Mouse (Mus musculus) cerebellum, postnatal 25 days (tissue): Measurements from ENCODE around the gene 4931414P19Rik.

Experiments
- DNase-seq, 2 experiments: peaks; one replicate each; pipeline ENCODE4 v3.0.0; 2021; ENCODE audit warnings: mixed read lengths in 2 of 2

4931414P19Rik gene

GRCm38 (mm10) chr14:54605752-54606321 lies at the start of gene 4931414P19Rik:
4931414P19Rik (minus strand) TSS chr14:54605993.
- DNase-seq, result peak; percentile 87 to 95

GRCm38 (mm10) chr14:54653496-54653895 lies 47.7 kb upstream of the 4931414P19Rik start:
- DNase-seq, result peak; percentile 84 to 89

GRCm38 (mm10) chr14:54652787-54653186 lies 47.0 kb upstream of the 4931414P19Rik start:
- DNase-seq, result no peak

GRCm38 (mm10) chr14:54651556-54651955 lies 45.8 kb upstream of the 4931414P19Rik start:
- no peak for DNase-seq

GRCm38 (mm10) chr14:54650621-54651454 lies 45.0 kb upstream of the 4931414P19Rik start:
- peak; percentile 78 to 91 for DNase-seq

- DNase-seq, result no peak
Measured at GRCm38 (mm10) chr14:54647900-54648299, 42.1 kb upstream of the 4931414P19Rik start.

- no peak for DNase-seq
Measured at GRCm38 (mm10) chr14:54646898-54647636, 41.3 kb upstream of the 4931414P19Rik start.

GRCm38 (mm10) chr14:54646455-54646854 lies 40.7 kb upstream of the 4931414P19Rik start:
- no peak for DNase-seq

GRCm38 (mm10) chr14:54644294-54644693 lies 38.5 kb upstream of the 4931414P19Rik start:
- no peak for DNase-seq

- DNase-seq, result no peak
Measured at GRCm38 (mm10) chr14:54643011-54643410, 37.2 kb upstream of the 4931414P19Rik start.

- DNase-seq, result peak in 1 of 2 experiments; percentile 34
Measured at GRCm38 (mm10) chr14:54642224-54642944, 36.6 kb upstream of the 4931414P19Rik start.

GRCm38 (mm10) chr14:54641305-54641969 lies 35.6 kb upstream of the 4931414P19Rik start, which contains the start of gene Cdh24:
Cdh24 (minus strand) TSS chr14:54641364.
- peak; percentile 90 to 92 for DNase-seq

GRCm38 (mm10) chr14:54640946-54641304 lies 35.1 kb upstream of the 4931414P19Rik start, which contains the start of gene Gm17606:
Gm17606 (plus strand) TSS chr14:54640952.
- no peak for DNase-seq

- DNase-seq, result no peak
Measured at GRCm38 (mm10) chr14:54640121-54640520, 34.3 kb upstream of the 4931414P19Rik start.

- no peak for DNase-seq
Measured at GRCm38 (mm10) chr14:54638210-54638609, 32.4 kb upstream of the 4931414P19Rik start.

GRCm38 (mm10) chr14:54636954-54637353 lies 31.2 kb upstream of the 4931414P19Rik start:
- DNase-seq, result peak; percentile 57 to 71

- no peak for DNase-seq
Measured at GRCm38 (mm10) chr14:54634182-54634581, 28.4 kb upstream of the 4931414P19Rik start.

GRCm38 (mm10) chr14:54632252-54632651 lies 26.5 kb upstream of the 4931414P19Rik start:
- DNase-seq, result no peak

GRCm38 (mm10) chr14:54631240-54631599 lies 25.4 kb upstream of the 4931414P19Rik start:
- DNase-seq, result no peak

GRCm38 (mm10) chr14:54630583-54631239 lies 24.9 kb upstream of the 4931414P19Rik start:
- DNase-seq, result no peak

- no peak for DNase-seq
Measured at GRCm38 (mm10) chr14:54629797-54630196, 24.0 kb upstream of the 4931414P19Rik start.

- no peak for DNase-seq
Measured at GRCm38 (mm10) chr14:54628103-54628502, 22.3 kb upstream of the 4931414P19Rik start.
